Mouse (Mus musculus): Measurements from ENCODE around the gene Cdca4. TPM values are rescaled to one million over a fixed set of nuclear protein-coding genes. Genes with fewer than 3 reads are reported as not detected.

Gene Cdca4
- total and polyA plus RNA-seq, 3 experiments: 78.0 to 128 (median 78.0) TPM

GRCm38 (mm10) chr12:112795466-112796104 lies 33.6 kb downstream of the Cdca4 start:
- Histone ChIP-seq H3K4me2 (ENCODE audit: insufficient read depth, low read depth, poor library complexity, severe bottlenecking) (peak overlapping the region; percentile 90), H3K4me1 (ENCODE audit: control insufficient read depth in 1 of 2, insufficient read depth in 2 of 2) (peaks cover 48 to 87% of the 10 kb centered on the region in 2 experiments)
- DNase-seq (ENCODE audit: extremely low read depth): peak; percentile 61

GRCm38 (mm10) chr12:112794998-112795397 lies 34.2 kb downstream of the Cdca4 start:
- DNase-seq (ENCODE audit: extremely low read depth): no peak
- Histone ChIP-seq H3K4me2 (ENCODE audit: insufficient read depth, low read depth, poor library complexity, severe bottlenecking) (peak overlapping the region; percentile 90), H3K36me3 (replicated peaks in 1 of 2; ENCODE audit: control insufficient read depth in 1 of 2, insufficient read depth in 1 of 2, low read length in 1 of 2) (peaks cover 2 to 6% of the 10 kb centered on the region in 2 experiments), H3K27ac (ENCODE audit: insufficient read depth, low read depth) (peak overlapping the region; percentile 96), H3K9me3 (replicated peaks; ENCODE audit: low read length) (no peaks in the 10 kb centered on the region), H3K4me3 (replicated peaks in 1 of 3; ENCODE audit: low read depth in 2 of 3, low read length in 2 of 3, poor library complexity in 1 of 3) (peak overlapping the region; percentile 59 to 85 (median 76)), H3K4me1 (ENCODE audit: control insufficient read depth in 1 of 2, insufficient read depth in 2 of 2) (peaks cover 44 to 81% of the 10 kb centered on the region in 2 experiments), H3K9ac (ENCODE audit: insufficient read depth, low read depth) (peak overlapping the region; percentile 92), H3K79me2 (replicated peaks; ENCODE audit: control insufficient read depth, extremely low read depth, insufficient read depth, poor library complexity, severe bottlenecking) (peaks cover 23% of the 10 kb centered on the region), H3K27me3 (replicated peaks) (no peaks in the 10 kb centered on the region)
- dilution Hi-C loops (cut with MboI; ENCODE audit: extremely low pct_ligation_motif_present, extremely low pct_unique_long_range_greater_than_20kb, low sequenced_read_pairs) (no loop called here), in situ Hi-C loops (cut with MboI; ENCODE audit: low pct_ligation_motif_present, low pct_unique_long_range_greater_than_20kb, low sequenced_read_pairs) (loop anchor here (5.0 kb wide), 1 partner anchor 38 kb away; no protein-coding TSS in a partner anchor)
- TF ChIP-seq POLR2A (IDR thresholded peaks at IDR 0.05; ENCODE audit: low read depth, low read length) (0 out of 2 replicates have a peak, but pooled peaks have one; percentile 5), MXI1 (IDR thresholded peaks at IDR 0.05; ENCODE audit: low read depth, low read length) (no peak)

More at GRCm38 (mm10) chr12:112795466-112796104, 33.6 kb downstream of the Cdca4 start:
- H3K9me3 ChIP-seq (replicated peaks; ENCODE audit: low read length): no peaks in the 10 kb centered on the region
- H3K9ac ChIP-seq (ENCODE audit: insufficient read depth, low read depth): peak overlapping the region; percentile 92
- dilution Hi-C loops (cut with MboI; ENCODE audit: extremely low pct_ligation_motif_present, extremely low pct_unique_long_range_greater_than_20kb, low sequenced_read_pairs) (no loop called here), in situ Hi-C loops (cut with MboI; ENCODE audit: low pct_ligation_motif_present, low pct_unique_long_range_greater_than_20kb, low sequenced_read_pairs) (loop anchor here (5.0 kb wide), 1 partner anchor 38 kb away; no protein-coding TSS in a partner anchor)
- H3K4me3 ChIP-seq (replicated peaks in 1 of 3; ENCODE audit: low read depth in 2 of 3, low read length in 2 of 3, poor library complexity in 1 of 3): peak overlapping the region; percentile 59 to 85 (median 76)
- H3K36me3 ChIP-seq (replicated peaks in 1 of 2; ENCODE audit: control insufficient read depth in 1 of 2, insufficient read depth in 1 of 2, low read length in 1 of 2): peaks cover 2 to 6% of the 10 kb centered on the region in 2 experiments
- peaks cover 23% of the 10 kb centered on the region for H3K79me2 ChIP-seq (replicated peaks; ENCODE audit: control insufficient read depth, extremely low read depth, insufficient read depth, poor library complexity, severe bottlenecking)
- no peaks in the 10 kb centered on the region for H3K27me3 ChIP-seq (replicated peaks)
- TF ChIP-seq SIN3A (IDR thresholded peaks at IDR 0.05; ENCODE audit: low read length) (peak; percentile 77), JUND (conservative IDR thresholded peaks at IDR 0.05; ENCODE audit: low read depth, low read length) (no peak), BHLHE40 (IDR thresholded peaks at IDR 0.05; ENCODE audit: low read depth, low read length) (peak; percentile 81), EP300 (IDR thresholded peaks at IDR 0.05; ENCODE audit: low read length) (peak; percentile 37; the same call in 1 of the 2 replicates), USF1 (IDR thresholded peaks at IDR 0.05; ENCODE audit: low read depth, low read length) (no peak), RCOR1 (conservative IDR thresholded peaks at IDR 0.05; ENCODE audit: low read depth, low read length) (no peak), IRF4 (IDR thresholded peaks at IDR 0.05; ENCODE audit: low read depth, low read length) (peak; percentile 49; the same call in 1 of the 2 replicates), MXI1 (IDR thresholded peaks at IDR 0.05; ENCODE audit: low read depth, low read length) (peak; percentile 84), TCF12 (IDR thresholded peaks at IDR 0.05; ENCODE audit: low read depth, low read length) (peak; percentile 61; the same call in 1 of the 2 replicates), MAZ (IDR thresholded peaks at IDR 0.05; ENCODE audit: low read depth, low read length) (peak; percentile 60), MEF2A (IDR thresholded peaks at IDR 0.05; ENCODE audit: borderline replicate concordance, low read depth, low read length) (peak; percentile 37; the same call in 1 of the 2 replicates), NELFE (IDR thresholded peaks at IDR 0.05; ENCODE audit: low read depth, low read length) (no peak), UBTF (IDR thresholded peaks at IDR 0.05; ENCODE audit: low read depth, low read length) (no peak), NRF1 (IDR thresholded peaks at IDR 0.05; ENCODE audit: low read depth, low read length) (peak; percentile 83), ZMIZ1 (IDR thresholded peaks at IDR 0.05; ENCODE audit: low read depth, low read length) (no peak), JUN (IDR thresholded peaks at IDR 0.05; ENCODE audit: insufficient read depth, low read depth, low read length) (no peak), MYC (IDR thresholded peaks at IDR 0.05; ENCODE audit: low read depth, low read length) (no peak), POLR2A (IDR thresholded peaks at IDR 0.05; ENCODE audit: low read depth, low read length) (peak; percentile 47; the same call in 1 of the 2 replicates), USF2 (conservative IDR thresholded peaks at IDR 0.05; ENCODE audit: low read depth, low read length) (no peak), CHD1 (IDR thresholded peaks at IDR 0.05; ENCODE audit: low read depth, low read length) (peak; percentile 20; the same call in 1 of the 2 replicates), ETS1 (conservative IDR thresholded peaks at IDR 0.05; ENCODE audit: low read depth, low read length) (peak; percentile 80), CTCF (conservative IDR thresholded peaks at IDR 0.05 in 1 of 2, IDR thresholded peaks at IDR 0.05 in 1 of 2; ENCODE audit: low read depth in 2 of 2, low read length in 2 of 2) (no peak), CHD2 (IDR thresholded peaks at IDR 0.05; ENCODE audit: low read length) (peak; percentile 64)
- peak overlapping the region; percentile 96 for H3K27ac ChIP-seq (ENCODE audit: insufficient read depth, low read depth)
